Mouse (Mus musculus) erythroblast, embryonic 14.5 days (primary cell): ENCODE measurements around the gene Cd83.

ENCODE experiments used
- GATA1 ChIP-seq: IDR thresholded peaks from 2 replicates; pipeline ENCODE4 v1.6.1; 2012; ENCODE audit warnings: low read length, inconsistent platforms, mixed read lengths
- TAL1 ChIP-seq: IDR thresholded peaks from 3 replicates; pipeline ENCODE4 v1.6.1; 2012; ENCODE audit warnings: low read length, inconsistent platforms, mixed read lengths

DNA sequence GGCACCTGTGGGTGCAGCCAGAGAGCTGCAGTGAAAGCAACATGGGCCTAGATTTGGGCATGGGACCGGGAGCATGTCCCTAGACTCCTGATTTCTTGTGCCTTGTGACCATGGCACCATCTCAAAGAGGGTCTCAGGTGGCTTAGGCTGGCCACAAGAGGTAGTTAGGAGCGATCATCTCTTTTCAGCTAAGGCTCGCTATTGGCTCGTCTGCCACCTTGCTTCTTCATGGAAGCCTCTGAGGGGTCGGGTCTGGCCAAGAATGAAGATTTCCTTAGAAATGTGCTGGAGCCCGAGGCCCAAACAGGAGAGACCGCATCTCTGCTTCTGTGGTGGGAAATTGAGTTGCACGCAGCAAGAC is 1.1 kb downstream of the Cd83 start:
- TF ChIP-seq GATA1 (no peak), TAL1 (no peak)
